Mouse (Mus musculus) intestine, postnatal 0 days (tissue): ENCODE data around the gene Prss23. TPM values are rescaled to one million over a fixed set of nuclear protein-coding genes. Genes with fewer than 3 reads are reported as not detected.
A peak's percentile ranks its signal among the peaks of the same experiment; 100 is the strongest.

ENCODE experiments used
- ATAC-seq: fragments of 200-750 bp; cut with Nextera tagmentation; 2 replicates; pipeline ENCODE4 v1.8.0; 2017; ENCODE audit warnings: mild to moderate bottlenecking, moderate TSS enrichment, moderate library complexity
- H3K27ac ChIP-seq: fragments of 300-500 bp; sonication (generic); 2 replicates; pipeline ENCODE4 v1.5.1; 2014; ENCODE audit warnings: mild to moderate bottlenecking, low read depth, low read length, moderate library complexity
- H3K27me3 ChIP-seq: fragments of 300-500 bp; sonication (generic); replicated peaks from 2 replicates; pipeline ENCODE4 v1.6.1; 2014; ENCODE audit warnings: low read length, mixed read lengths; ENCODE audit not compliant: control insufficient read depth, insufficient read depth
- H3K36me3 ChIP-seq: fragments of 300-500 bp; sonication (generic); 2 replicates; pipeline ENCODE4 v1.6.1; 2014; ENCODE audit warnings: mild to moderate bottlenecking, moderate library complexity; ENCODE audit not compliant: control insufficient read depth, insufficient read depth
- H3K4me1 ChIP-seq: fragments of 300-500 bp; sonication (generic); replicated peaks from 2 replicates; pipeline ENCODE4 v1.6.1; 2014; ENCODE audit warnings: antibody characterized with exemption, low read length, mixed read lengths; ENCODE audit not compliant: control insufficient read depth, insufficient read depth
- H3K4me2 ChIP-seq: fragments of 300-500 bp; sonication (generic); replicated peaks from 2 replicates; pipeline ENCODE4 v1.6.1; 2014; ENCODE audit warnings: low read depth, mild to moderate bottlenecking, moderate library complexity
- H3K4me3 ChIP-seq: fragments of 300-500 bp; sonication (generic); 2 replicates; pipeline ENCODE4 v1.5.1; 2014; ENCODE audit warnings: low read depth, low read length
- H3K9ac ChIP-seq: fragments of 300-500 bp; sonication (generic); 2 replicates; pipeline ENCODE4 v1.6.1; 2014; ENCODE audit warnings: mild to moderate bottlenecking, low read depth, low read length
- H3K9me3 ChIP-seq: fragments of 300-500 bp; sonication (generic); 2 replicates; pipeline ENCODE4 v1.6.1; 2016; ENCODE audit warnings: mixed run types; ENCODE audit not compliant: control insufficient read depth
- CTCF ChIP-seq: sonication (generic); IDR thresholded peaks from 2 replicates; pipeline ENCODE4 v1.5.1; 2016; ENCODE audit warnings: low read depth, mild to moderate bottlenecking, control low read depth, antibody characterized with exemption, moderate library complexity
- WGBS: fragments of 180-500 bp; shearing (Covaris S2); extraction: QIAGEN DNeasy Blood & Tissue Kit; methylation state at CpG from one replicate; pipeline ENCODE4 v1.1.7; 2014; 5-methylcytosine and 5-hydroxymethylcytosine counted together
- polyA plus RNA-seq: library from polyadenylated mRNA; unstranded; fragments of >200 nt; fragmentation: Nextera tagmentation; extraction: Ambion mirVana; gene quantifications from 2 replicates; pipeline ENCODE4 v1.2.1, GENCODE M21; 2015

The Prss23 gene
- polyA plus RNA-seq, 1 experiment from 2014 or later, result 72.4 TPM

GRCm38 (mm10) chr7:89516551-89517459 lies 10.2 kb downstream of the Prss23 start:
- Histone ChIP-seq H3K4me3 (peak overlapping the region; percentile 68), H3K36me3 (no peaks in the 10 kb centered on the region), H3K27ac (peak overlapping the region; percentile 73), H3K27me3 (no peaks in the 10 kb centered on the region), H3K9me3 (no peaks in the 10 kb centered on the region), H3K9ac (peak overlapping the region; percentile 69), H3K4me1 (0 out of 2 replicates have a peak, but pooled peaks cover 4% of the 10 kb centered on the region), H3K4me2 (peak overlapping the region; percentile 97)
- peak; percentile 27; the same call in 1 of the 2 replicates for TF ChIP-seq CTCF
- WGBS, result 4% methylated on average over 32 of the region's 32 CpGs
- ATAC-seq, result peak; percentile 55

GRCm38 (mm10) chr7:89511921-89512514 lies 15.0 kb downstream of the Prss23 start:
- no peaks in the 10 kb centered on the region for H3K9me3 ChIP-seq
- H3K9ac ChIP-seq, result no peak overlapping the region
- H3K4me2 ChIP-seq, result no peak overlapping the region
- WGBS, result 74% methylated on average over 4 of the region's 4 CpGs
- no peak for ATAC-seq
- peaks cover 6% of the 10 kb centered on the region for H3K36me3 ChIP-seq
- no peak for TF ChIP-seq CTCF
- no peak overlapping the region for H3K27ac ChIP-seq
- no peaks in the 10 kb centered on the region for H3K4me1 ChIP-seq
- no peak overlapping the region for H3K4me3 ChIP-seq
- no peaks in the 10 kb centered on the region for H3K27me3 ChIP-seq

DNA sequence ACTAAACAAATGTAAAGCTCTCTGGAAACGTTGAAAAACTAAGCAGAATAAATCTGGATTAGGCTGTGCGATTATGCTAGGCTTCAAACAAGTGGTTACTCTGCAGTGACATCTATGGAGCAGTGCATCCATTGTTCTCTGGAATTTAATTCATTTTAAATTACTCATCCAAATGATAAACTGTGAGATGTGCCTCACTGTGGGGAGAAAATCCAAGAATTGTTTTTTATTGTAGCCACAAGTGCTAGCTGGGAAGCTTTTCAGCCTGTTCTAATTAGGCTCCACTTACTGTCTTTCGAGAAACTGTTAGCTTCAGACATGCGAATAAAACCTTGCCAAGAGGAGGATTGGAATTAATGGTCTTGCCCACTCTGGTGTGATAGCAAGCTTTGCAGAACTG lies 18.3 kb downstream of the Prss23 start:
- Histone ChIP-seq H3K9me3 (no peaks in the 10 kb centered on the region), H3K9ac (no peak overlapping the region), H3K27ac (no peak overlapping the region), H3K36me3 (peaks cover 6% of the 10 kb centered on the region), H3K4me2 (no peak overlapping the region), H3K4me1 (no peaks in the 10 kb centered on the region), H3K27me3 (no peaks in the 10 kb centered on the region), H3K4me3 (no peak overlapping the region)
- WGBS, result 79% methylated on average over 4 of the region's 4 CpGs
- no peak for TF ChIP-seq CTCF
- no peak for ATAC-seq

DNA sequence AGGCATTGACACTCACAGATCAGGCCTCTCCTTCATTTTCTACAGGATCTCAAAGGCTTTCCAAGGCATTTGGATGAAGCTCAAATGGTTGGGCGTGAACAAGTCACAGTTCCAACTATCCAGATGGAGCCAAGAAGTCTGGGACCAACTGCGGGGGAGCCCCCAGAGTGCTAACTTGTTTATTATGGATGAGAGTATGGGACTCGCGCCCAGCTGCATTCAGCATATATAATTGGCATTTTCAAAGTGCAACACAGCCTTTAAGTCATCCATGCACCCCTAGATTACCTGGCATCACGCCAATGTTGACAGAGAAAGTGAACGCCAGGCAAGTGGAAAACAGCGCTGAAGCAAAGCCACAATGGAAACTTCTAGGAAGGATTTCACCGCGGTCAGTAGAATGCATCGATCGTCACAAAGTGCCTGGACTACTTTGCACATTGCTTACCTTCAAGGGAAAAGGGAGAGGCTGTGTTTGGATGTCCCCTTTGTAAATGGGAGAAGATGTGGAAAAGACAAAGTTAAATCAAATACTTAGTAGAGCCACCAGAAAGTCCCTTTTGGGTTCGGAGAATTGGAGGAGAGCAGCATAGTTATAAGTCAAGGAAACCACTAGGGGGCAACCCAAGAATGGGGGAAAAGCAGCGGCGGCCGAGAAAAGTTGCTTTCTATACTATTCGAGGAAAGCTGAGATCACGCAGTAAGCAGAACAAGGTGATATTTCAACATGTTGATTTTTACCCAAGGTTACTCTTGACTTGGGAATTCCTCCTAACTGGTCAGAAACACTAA lies 27.3 kb downstream of the Prss23 start:
- no peak for ATAC-seq
- Histone ChIP-seq H3K4me1 (no peaks in the 10 kb centered on the region), H3K27me3 (no peaks in the 10 kb centered on the region), H3K9me3 (no peaks in the 10 kb centered on the region), H3K36me3 (no peaks in the 10 kb centered on the region), H3K27ac (no peak overlapping the region), H3K4me3 (peak overlapping the region; percentile 20), H3K4me2 (peak overlapping the region; percentile 63), H3K9ac (no peak overlapping the region)
- peak; percentile 90 for TF ChIP-seq CTCF
- 27% methylated on average over 17 of the region's 17 CpGs for WGBS

- TF ChIP-seq CTCF, result no peak
- Histone ChIP-seq H3K27me3 (no peaks in the 10 kb centered on the region), H3K27ac (no peak overlapping the region), H3K9ac (no peak overlapping the region), H3K4me2 (no peak overlapping the region), H3K4me1 (no peaks in the 10 kb centered on the region), H3K36me3 (no peaks in the 10 kb centered on the region), H3K9me3 (no peaks in the 10 kb centered on the region), H3K4me3 (no peak overlapping the region)
- WGBS, result 39% methylated on average over 7 of the region's 7 CpGs
- ATAC-seq, result no peak
Measured at GRCm38 (mm10) chr7:89483769-89484568, 43.0 kb downstream of the Prss23 start.
